Mouse (Mus musculus) spleen, embryonic (tissue): ENCODE measurements around the gene Tut1.

Experiments
- CTCF ChIA-PET: fragments of 350-600 bp; sonication (Branson Sonifier 250); formaldehyde crosslinking; loops from one replicate; lab custom pipeline; 2022; lab: Charles Lee

Gene Tut1

DNA sequence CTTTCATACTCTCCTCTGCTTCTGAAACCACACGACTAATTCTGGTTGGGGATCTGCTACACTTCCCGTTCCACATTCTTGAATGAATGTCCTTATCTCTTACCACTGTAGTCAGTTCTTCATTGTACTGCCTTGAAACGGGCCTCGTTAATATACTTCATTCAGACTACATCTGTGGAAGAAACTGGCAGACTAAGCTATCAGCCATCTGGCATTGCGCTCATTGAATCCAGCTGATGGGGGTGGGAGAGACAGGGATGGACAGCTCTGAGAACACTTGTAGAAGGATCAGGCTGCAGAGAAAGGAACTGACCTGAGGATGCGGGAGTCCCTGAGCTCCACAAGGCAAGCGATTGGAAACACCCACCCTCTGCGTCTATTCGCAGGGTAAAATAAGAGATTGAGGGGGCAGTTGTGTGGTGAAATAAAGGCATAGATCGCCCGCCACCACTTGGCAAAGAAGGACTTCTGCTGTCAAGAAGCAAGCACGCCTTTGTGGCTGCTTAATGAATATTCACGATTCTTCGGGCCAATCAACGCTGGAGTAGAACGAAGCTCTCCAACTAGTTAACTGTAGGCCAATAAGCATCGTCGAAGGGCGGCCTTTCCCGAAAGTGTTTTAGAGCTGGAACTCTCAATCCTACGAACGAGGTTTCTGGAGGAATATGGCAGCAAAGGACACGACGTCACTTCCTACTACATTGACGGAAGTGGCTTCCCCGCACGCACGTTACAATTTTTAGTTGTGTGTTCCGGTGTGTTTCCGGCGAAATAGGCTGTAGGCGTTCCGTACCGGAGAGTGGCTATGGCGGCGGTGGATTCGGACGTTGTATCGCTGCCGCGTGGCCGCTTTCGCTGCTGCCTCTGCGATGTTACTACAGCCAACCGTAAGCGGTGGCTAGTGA, at the start of gene Tut1:
TSS of gene Tut1 (plus strand) at position 713 of the 905 bp plus-strand sequence.
- CTCF ChIA-PET: interaction anchor here (0.5 to 1.2 kb wide), 4 partner anchors 13 to 109 kb away, joined by 3 to 6 read pairs (median 4); partner anchors contain the start of gene Eef1g

DNA sequence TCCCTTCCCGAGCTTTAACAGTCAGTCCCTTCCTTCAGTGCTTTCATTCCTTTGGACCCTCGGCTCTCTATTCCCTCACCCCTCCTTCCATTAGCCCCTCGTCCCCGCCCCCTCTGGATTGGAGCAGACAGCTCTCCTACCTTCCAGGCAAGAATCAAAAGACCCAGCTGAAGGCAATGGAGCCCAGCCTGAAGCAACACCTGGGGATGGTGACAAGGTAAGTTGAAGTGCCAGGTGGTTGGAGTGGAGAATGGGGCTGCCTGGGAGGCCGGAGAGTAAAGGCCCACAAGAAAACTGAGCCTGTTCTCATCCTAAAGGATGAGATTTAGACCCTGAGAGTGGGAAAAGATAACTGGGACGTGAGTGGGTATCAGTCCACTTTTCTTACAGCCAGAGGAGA, 45.1 kb upstream of the Tut1 start:
- CTCF ChIA-PET: no interaction called here

- CTCF ChIA-PET: no interaction called here
These were observed 41.8 kb upstream of the Tut1 start for GRCm38 (mm10) chr19:8911810-8912209.

DNA sequence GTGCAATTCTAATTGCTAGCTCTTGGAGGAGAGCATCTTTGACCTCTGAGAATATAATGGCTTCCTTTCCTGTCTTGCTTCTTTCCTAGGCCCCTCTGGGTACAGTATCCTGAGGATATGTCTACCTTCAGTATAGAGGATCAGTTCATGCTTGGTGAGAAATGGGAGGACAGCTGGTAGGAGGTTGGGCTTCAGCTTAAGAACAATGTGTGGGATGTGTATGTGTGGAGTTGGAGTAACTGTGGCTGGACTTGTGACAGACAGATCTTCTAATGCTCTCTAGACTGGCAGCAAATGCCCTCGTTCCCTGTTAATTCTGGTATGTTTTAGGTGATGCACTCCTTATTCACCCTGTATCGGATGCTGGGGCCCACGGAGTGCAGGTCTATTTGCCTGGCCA, 39.4 kb upstream of the Tut1 start:
- CTCF ChIA-PET: no interaction called here

- CTCF ChIA-PET: no interaction called here
These were observed 34.6 kb upstream of the Tut1 start for GRCm38 (mm10) chr19:8919000-8919399.

DNA sequence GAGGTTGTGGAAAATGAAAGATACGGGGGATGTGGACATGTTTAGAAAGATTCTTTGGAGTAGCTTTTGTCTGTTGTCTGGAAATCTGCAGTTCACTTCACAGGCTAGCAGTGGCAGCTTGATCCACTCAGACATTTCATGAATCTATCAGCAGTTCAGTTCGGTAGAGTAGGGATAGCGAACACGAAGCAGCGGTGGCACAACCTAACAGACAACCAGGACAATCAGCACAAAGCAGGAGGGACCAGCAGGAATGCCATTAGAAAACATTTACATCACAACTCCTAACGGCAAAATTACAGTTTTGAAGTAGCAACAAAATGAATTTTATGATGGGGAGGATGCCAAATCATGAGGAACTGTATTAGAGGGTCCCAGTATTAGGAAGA, 34.0 kb upstream of the Tut1 start:
- CTCF ChIA-PET: interaction anchor here (0.9 kb wide), 1 partner anchor 10 kb away, joined by 5 read pairs; the partner anchor contains the start of genes Eml3 and Rom1

DNA sequence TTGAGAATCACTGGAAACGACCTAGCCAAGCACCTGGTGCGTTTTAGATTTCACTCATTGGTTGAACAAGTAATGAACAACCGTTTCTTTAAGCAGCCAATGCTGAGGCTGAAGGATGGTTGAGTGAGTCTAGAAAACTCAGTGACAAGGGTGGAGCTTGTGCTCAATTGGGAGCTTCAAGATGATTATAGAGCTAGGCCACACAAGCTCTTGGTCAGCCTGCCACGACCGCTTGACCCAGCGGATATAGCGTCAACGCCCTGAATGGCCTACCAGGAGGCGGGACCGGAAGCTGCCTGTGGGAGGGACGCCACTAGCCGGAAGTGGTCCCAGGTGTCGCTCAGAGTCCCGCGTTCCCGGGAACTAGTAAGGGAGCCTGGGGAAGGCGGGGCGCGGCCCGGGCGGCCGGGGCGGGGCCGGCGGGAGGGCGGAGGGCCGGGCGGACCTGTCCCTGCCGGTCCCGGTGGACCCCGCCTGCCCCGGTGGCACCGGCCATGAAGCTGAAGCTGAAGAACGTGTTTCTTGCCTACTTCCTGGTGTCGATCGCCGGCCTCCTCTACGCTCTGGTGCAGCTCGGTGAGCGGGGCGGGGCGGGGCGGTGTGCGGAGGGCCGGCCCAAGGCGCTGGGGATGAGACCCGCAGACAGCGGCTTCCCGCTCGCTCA, 33.4 kb upstream of the Tut1 start, which contains the start of gene B3gat3:
TSS of gene B3gat3 (plus strand) at position 302 of the 664 bp plus-strand sequence.
- CTCF ChIA-PET: interaction anchor here (0.9 kb wide), 1 partner anchor 9 kb away, joined by 5 read pairs; the partner anchor contains the start of genes Eml3 and Rom1

- CTCF ChIA-PET: interaction anchor here (0.7 kb wide), 1 partner anchor 118 kb away, joined by 3 read pairs; the partner anchor contains the start of gene Zbtb3
These were observed 32.8 kb upstream of the Tut1 start for GRCm38 (mm10) chr19:8920836-8921291.

DNA sequence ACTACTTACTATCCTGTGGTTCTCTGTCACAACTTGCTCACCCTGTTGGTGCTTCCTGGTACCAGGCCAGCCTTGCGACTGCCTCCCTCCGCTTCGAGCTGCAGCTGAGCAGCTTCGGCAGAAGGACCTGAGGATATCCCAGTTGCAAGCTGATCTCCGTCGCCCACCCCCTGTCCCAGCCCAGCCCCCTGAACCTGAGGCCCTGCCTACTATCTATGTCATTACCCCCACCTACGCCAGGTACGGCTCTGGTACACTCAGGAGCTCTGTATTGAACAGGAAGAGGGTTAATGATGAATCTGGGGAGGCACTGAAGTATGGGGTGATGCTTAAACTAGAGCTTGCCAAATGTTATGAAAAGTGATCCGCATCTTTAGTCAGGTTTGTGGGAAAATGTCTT, 31.9 kb upstream of the Tut1 start:
- CTCF ChIA-PET: interaction anchor here (0.7 kb wide), 3 partner anchors 24 to 119 kb away, joined by 3 read pairs; partner anchors contain the start of gene Zbtb3

DNA sequence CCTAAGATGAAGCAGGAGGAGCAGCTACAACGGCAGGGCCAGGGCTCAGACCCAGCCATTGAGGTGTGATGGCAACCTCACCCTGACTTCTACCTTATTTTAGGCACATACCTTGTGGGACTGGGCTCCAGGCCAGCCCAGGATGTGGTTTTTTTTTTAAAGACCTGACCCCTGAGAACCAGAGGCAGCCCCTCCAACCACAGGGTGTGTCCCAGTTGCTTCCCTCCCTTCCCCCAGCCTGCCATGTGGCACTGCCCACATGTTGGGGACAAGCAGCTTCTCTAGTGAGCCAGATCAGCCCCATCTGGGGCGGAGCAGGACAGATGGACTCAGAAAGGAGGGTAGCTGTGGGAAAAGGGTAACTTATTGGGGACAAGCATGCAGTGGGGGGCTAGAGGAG, 26.9 kb upstream of the Tut1 start:
- CTCF ChIA-PET: interaction anchor here (0.6 kb wide), 1 partner anchor 88 kb away, joined by 8 read pairs; the partner anchor contains the start of gene Gng3

DNA sequence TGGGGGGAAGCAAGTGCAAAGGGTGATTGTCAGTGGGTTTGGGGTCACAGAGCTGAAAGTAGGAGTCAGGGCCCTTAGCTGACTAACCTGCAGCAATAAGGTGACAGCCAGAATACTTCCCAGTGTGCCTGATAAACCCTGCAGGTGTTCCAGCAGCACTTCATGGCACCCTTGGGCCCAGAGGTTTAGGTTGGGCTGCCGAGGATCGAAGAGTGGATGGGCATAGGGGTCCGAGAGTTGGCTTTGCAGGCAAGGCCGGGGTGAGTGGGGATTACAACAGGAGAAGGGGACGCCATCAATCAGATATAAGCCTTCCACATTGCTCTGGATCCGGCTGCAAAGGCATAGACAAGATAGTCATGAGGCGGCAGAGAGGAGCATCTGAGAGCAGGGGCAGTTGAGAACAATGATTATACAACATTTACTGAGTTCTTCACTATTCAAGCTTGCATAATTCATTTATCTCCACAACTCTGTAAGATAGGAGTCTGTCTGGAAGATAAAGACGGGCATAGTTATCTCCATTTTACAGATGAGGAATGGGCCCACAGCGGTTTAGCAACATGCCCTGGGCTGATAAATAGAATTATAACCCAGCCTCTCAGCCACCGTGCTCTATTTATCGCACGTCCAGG, 25.6 kb upstream of the Tut1 start:
- CTCF ChIA-PET: no interaction called here

DNA sequence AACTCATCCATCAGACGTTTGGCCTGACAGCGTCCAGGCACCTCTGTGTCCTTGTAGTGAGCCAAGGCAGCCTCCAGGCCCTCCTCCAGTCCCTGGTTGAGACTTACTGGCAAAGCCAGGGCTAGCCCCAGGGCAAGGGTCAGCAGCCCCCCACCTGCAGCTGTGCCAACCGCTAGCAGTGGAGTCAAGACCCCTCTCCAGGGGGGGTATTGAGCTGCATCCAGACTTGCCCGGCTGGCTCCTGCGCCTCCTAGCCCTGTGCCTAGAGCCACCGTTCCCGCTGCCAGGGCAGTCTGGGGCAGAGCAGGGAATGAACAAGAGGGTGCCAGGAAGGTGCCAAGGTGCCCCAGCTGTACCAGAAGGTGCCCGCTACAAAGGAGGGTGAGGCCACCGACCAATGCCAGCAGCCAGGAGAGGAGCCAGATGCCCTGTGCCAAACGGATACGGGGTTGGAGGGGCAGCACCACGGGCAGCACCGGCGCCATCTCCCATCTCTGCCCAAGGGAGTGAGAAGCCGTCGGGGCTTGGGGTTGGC, 24.9 kb upstream of the Tut1 start:
- CTCF ChIA-PET: interaction anchor here (0.8 to 1.0 kb wide), 2 partner anchors 9 to 23 kb away, joined by 3 to 5 read pairs; partner anchors contain the start of gene B3gat3

DNA sequence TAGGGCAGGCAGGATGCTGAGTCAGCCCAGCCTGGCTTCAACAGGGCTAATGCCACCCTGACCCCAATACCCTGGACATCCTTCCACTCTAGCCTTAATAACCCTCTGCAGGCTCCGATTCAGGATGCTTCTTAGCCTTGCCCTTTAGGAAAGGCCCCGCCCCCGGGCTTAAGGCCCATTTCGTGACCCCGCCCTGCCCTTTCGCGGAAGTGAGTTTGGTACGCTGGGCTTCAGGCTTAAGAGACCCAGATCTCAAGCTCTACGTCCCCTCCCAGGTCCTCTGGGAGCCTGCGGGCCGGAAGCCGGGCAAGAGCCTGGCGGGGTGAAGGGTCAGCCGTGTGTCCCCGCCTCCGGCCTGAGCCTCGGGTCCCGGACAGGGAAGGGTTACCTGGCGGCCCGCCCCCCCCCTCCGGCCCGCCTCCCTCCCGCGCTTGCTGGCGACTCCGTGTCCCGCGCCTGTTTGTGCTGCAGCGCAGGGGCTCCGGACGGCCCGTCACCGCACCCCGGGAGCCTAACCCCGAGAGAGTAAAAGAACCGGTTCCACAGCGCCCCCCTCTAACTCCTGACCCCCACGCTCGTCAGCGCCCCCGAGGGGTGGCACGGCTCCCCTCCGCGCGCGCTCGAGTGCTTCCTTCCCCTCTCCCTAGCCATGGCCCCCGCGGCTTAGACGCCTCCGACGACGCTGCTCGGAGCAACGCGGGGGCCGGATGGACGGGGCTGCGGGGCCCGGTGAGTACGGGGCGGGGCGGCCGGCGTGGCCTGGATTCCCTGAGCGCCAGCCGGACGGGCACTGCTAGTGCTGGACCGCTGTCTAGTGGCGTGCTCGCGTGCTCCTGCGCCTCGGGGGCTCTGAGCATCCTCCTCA, 24.2 kb upstream of the Tut1 start, which contains the start of the genes Rom1 and Eml3:
TSS of gene Rom1 (minus strand) at position 133 of the 865 bp plus-strand sequence.
TSS of gene Eml3 (plus strand) at position 329 of the 865 bp plus-strand sequence.
- CTCF ChIA-PET: interaction anchor here (0.8 to 1.0 kb wide), 3 partner anchors 9 to 35 kb away, joined by 3 to 5 read pairs (median 3); partner anchors contain the start of gene B3gat3

DNA sequence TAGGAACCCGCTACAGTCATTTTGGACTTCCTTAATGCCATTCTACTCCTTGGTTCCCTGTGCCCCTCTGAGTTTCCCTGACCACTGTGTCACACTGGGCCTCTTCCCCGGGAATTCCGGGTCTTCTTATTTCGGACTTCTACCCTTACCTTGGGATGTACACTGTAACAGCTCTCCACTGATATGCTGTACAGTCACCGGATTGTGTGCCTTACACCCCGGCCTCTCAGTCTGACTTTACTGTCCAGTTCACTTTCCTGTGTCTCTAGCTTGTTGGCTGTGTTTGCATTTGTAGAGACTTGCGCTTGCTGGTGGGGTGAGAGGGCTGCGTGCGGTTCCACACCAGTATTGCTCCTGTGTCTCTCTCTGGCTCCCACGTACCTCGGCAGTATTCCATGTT, 23.5 kb upstream of the Tut1 start:
- CTCF ChIA-PET: interaction anchor here (0.6 to 1.0 kb wide), 2 partner anchors 35 to 106 kb away, joined by 3 read pairs; no protein-coding TSS in a partner anchor

- CTCF ChIA-PET: interaction anchor here (0.5 to 1.0 kb wide), 4 partner anchors 34 to 105 kb away, joined by 3 to 4 read pairs (median 3); no protein-coding TSS in a partner anchor
These were observed 22.9 kb upstream of the Tut1 start for GRCm38 (mm10) chr19:8930771-8931170.

DNA sequence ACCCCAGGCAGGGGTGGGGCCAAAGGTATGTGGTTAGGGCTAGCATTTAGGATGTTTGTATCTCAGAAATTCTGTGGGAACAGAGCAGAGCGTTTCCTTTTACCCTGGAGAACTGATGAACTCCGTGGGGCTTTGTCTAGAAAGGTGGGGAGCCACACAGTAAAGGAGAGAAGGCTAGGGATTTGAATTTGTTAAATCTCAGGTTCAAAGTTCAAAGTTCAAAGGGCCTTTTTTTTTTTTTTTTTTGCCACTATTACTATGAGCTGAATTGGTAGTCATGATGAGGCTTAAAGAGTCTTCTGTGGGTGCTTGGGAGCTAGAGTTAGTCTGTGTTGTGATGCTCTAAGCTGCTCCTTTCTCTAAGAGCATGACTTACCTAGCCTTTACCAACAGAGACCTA, 16.9 kb upstream of the Tut1 start:
- CTCF ChIA-PET: interaction anchor here (0.6 to 1.0 kb wide), 3 partner anchors 16 to 1904 kb away, joined by 4 to 7 read pairs (median 4); no protein-coding TSS in a partner anchor

- CTCF ChIA-PET: interaction anchor here (0.6 kb wide), 1 partner anchor 18 kb away, joined by 6 read pairs; no protein-coding TSS in a partner anchor
These were observed 13.0 kb upstream of the Tut1 start for GRCm38 (mm10) chr19:8940526-8941133.

GRCm38 (mm10) chr19:8941136-8941514, 12.5 kb upstream of the Tut1 start:
- CTCF ChIA-PET: interaction anchor here (0.6 kb wide), 1 partner anchor 19 kb away, joined by 6 read pairs; no protein-coding TSS in a partner anchor
